Mouse (Mus musculus): Measurements from ENCODE around the gene Wasf2. TPM values are rescaled to one million over a fixed set of nuclear protein-coding genes. Genes with fewer than 3 reads are reported as not detected.

Gene Wasf2
- polyA plus RNA-seq (2015; fragmentation: Nextera tagmentation; extraction: Ambion mirVana) = 140 and 144 TPM in 2 replicates

DNA sequence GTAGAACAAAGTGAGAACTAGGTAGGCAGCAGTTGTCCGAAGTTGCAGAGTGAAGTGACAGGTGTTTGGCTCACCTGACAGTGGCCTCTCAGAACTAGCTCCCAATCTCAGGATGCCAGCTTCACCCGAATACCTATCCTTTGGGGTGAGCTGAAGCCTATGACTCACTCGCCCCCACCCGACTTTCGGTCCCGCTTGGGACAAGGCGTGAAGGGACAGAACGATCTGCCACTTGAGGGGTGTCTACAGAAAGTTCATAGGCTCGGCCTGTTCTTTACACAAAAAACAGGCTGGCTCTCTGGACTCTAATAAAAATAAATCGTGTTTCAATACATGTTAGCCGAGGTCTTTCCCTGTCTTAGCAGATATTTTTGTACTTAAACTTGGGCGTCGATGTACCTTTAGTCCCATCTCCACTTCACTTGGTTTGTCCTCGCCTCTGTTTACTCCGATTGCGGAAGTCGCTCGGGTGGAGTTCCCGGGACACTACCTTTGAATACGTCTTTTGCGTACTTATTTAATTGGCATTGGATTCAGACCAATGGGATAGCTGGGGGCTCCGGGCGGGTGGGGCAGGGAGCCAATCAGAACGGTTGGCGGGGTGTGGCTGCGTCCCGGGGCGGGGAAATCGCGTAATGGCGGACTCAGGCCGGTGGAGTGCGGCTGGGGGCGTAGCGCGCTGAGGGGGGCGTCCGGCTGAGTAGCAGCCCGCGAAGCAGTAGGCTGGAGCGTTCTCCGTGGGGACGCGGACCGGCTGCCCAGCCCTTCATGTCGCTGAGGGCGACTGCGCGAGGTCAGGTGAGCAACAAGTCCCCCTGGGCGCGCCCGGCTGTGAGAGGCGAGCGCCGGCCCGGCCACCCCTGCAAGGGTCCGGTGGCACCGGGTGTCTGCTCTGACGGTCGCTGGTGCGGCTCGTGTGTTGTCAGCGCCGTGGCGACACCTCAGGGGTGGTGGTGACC lies at the start of gene Wasf2:
Wasf2 (plus strand) TSS at position 575 of the 959 bp plus-strand sequence.
- peak within 1 kb of the TSS; percentile 80 for H3K4me3 ChIP-seq (ENCODE audit: low read length)
- peak; percentile 95 for ATAC-seq (ENCODE audit: low read depth)
- WGBS = under 1% methylated on average over 65 of the region's 65 CpGs
- peaks cover 5% of the 10 kb centered on the region for H3K36me3 ChIP-seq (ENCODE audit: control insufficient read depth, insufficient read depth, low read length)
- H3K9me3 ChIP-seq (ENCODE audit: control insufficient read depth, low read length) = no peaks in the 10 kb centered on the region
- H3K4me2 ChIP-seq (ENCODE audit: low read depth, low read length) = peak within 1 kb of the TSS; percentile 72
- H3K27ac ChIP-seq (ENCODE audit: low read length) = peak within 1 kb of the TSS; percentile 95
- peak within 1 kb of the TSS; percentile 98 for H3K9ac ChIP-seq (ENCODE audit: low read length)
- peaks cover 11% of the 10 kb centered on the region for H3K4me1 ChIP-seq (replicated peaks; ENCODE audit: control insufficient read depth, insufficient read depth, low read length)
- no peaks in the 10 kb centered on the region for H3K27me3 ChIP-seq (ENCODE audit: control insufficient read depth, insufficient read depth, low read depth, low read length)

GRCm38 (mm10) chr4:133080862-133081261 lies 49.4 kb upstream of the Wasf2 start:
- no peak overlapping the region for H3K9ac ChIP-seq (ENCODE audit: low read length)
- H3K4me3 ChIP-seq (ENCODE audit: low read length) = no peak overlapping the region
- no peaks in the 10 kb centered on the region for H3K9me3 ChIP-seq (ENCODE audit: control insufficient read depth, low read length)
- H3K27ac ChIP-seq (ENCODE audit: low read length) = no peak overlapping the region
- ATAC-seq (ENCODE audit: low read depth) = no peak
- H3K4me2 ChIP-seq (ENCODE audit: low read depth, low read length) = no peak overlapping the region
- H3K4me1 ChIP-seq (replicated peaks; ENCODE audit: control insufficient read depth, insufficient read depth, low read length) = peaks cover 29% of the 10 kb centered on the region
- H3K27me3 ChIP-seq (ENCODE audit: control insufficient read depth, insufficient read depth, low read depth, low read length) = no peaks in the 10 kb centered on the region
- H3K36me3 ChIP-seq (ENCODE audit: control insufficient read depth, insufficient read depth, low read length) = peaks cover 12% of the 10 kb centered on the region
- 84% methylated on average over 3 of the region's 3 CpGs for WGBS

GRCm38 (mm10) chr4:133082216-133082773 lies 48.0 kb upstream of the Wasf2 start:
- Histone ChIP-seq H3K4me3 (ENCODE audit: low read length) (no peak overlapping the region), H3K36me3 (ENCODE audit: control insufficient read depth, insufficient read depth, low read length) (peaks cover 9% of the 10 kb centered on the region), H3K27ac (ENCODE audit: low read length) (0 out of 2 replicates have a peak overlapping the region, but pooled peaks have one; percentile 1), H3K9me3 (ENCODE audit: control insufficient read depth, low read length) (no peaks in the 10 kb centered on the region), H3K4me1 (replicated peaks; ENCODE audit: control insufficient read depth, insufficient read depth, low read length) (peaks cover 38% of the 10 kb centered on the region), H3K4me2 (ENCODE audit: low read depth, low read length) (no peak overlapping the region), H3K9ac (ENCODE audit: low read length) (no peak overlapping the region), H3K27me3 (ENCODE audit: control insufficient read depth, insufficient read depth, low read depth, low read length) (no peaks in the 10 kb centered on the region)
- 70% methylated on average over 6 of the region's 6 CpGs for WGBS
- no peak for ATAC-seq (ENCODE audit: low read depth)

GRCm38 (mm10) chr4:133083991-133084861 lies 46.1 kb upstream of the Wasf2 start:
- H3K27me3 ChIP-seq (ENCODE audit: control insufficient read depth, insufficient read depth, low read depth, low read length) = no peaks in the 10 kb centered on the region
- peak overlapping the region; percentile 50 for H3K9ac ChIP-seq (ENCODE audit: low read length)
- ATAC-seq (ENCODE audit: low read depth) = peak; percentile 70
- no peaks in the 10 kb centered on the region for H3K9me3 ChIP-seq (ENCODE audit: control insufficient read depth, low read length)
- H3K36me3 ChIP-seq (ENCODE audit: control insufficient read depth, insufficient read depth, low read length) = peaks cover under 1% of the 10 kb centered on the region
- H3K4me1 ChIP-seq (replicated peaks; ENCODE audit: control insufficient read depth, insufficient read depth, low read length) = peaks cover 53% of the 10 kb centered on the region
- peak overlapping the region; percentile 93 for H3K4me2 ChIP-seq (ENCODE audit: low read depth, low read length)
- peak overlapping the region; percentile 91 for H3K27ac ChIP-seq (ENCODE audit: low read length)
- H3K4me3 ChIP-seq (ENCODE audit: low read length) = peak overlapping the region; percentile 46
- 10% methylated on average over 3 of the region's 3 CpGs for WGBS

- WGBS = 3% methylated on average over 34 of the region's 53 CpGs
- peak overlapping the region; percentile 50 for H3K9ac ChIP-seq (ENCODE audit: low read length)
- ATAC-seq (ENCODE audit: low read depth) = peak; percentile 28
- peak overlapping the region; percentile 93 for H3K4me2 ChIP-seq (ENCODE audit: low read depth, low read length)
- H3K9me3 ChIP-seq (ENCODE audit: control insufficient read depth, low read length) = no peaks in the 10 kb centered on the region
- peak overlapping the region; percentile 46 for H3K4me3 ChIP-seq (ENCODE audit: low read length)
- H3K36me3 ChIP-seq (ENCODE audit: control insufficient read depth, insufficient read depth, low read length) = no peaks in the 10 kb centered on the region; the same call in 1 of the 2 replicates
- H3K27me3 ChIP-seq (ENCODE audit: control insufficient read depth, insufficient read depth, low read depth, low read length) = no peaks in the 10 kb centered on the region
- peak overlapping the region; percentile 91 for H3K27ac ChIP-seq (ENCODE audit: low read length)
- peaks cover 62% of the 10 kb centered on the region for H3K4me1 ChIP-seq (replicated peaks; ENCODE audit: control insufficient read depth, insufficient read depth, low read length)
Observed at GRCm38 (mm10) chr4:133085011-133085782, 45.1 kb upstream of the Wasf2 start.

- no peaks in the 10 kb centered on the region for H3K36me3 ChIP-seq (ENCODE audit: control insufficient read depth, insufficient read depth, low read length)
- peaks cover 69% of the 10 kb centered on the region for H3K4me1 ChIP-seq (replicated peaks; ENCODE audit: control insufficient read depth, insufficient read depth, low read length)
- peak overlapping the region; percentile 93 for H3K4me2 ChIP-seq (ENCODE audit: low read depth, low read length)
- 10% methylated on average over 12 of the region's 12 CpGs for WGBS
- peak; percentile 20; the same call in 1 of the 2 replicates for ATAC-seq (ENCODE audit: low read depth)
- H3K27ac ChIP-seq (ENCODE audit: low read length) = peak overlapping the region; percentile 91
- H3K4me3 ChIP-seq (ENCODE audit: low read length) = peak overlapping the region; percentile 46
- peak overlapping the region; percentile 50; the same call in 1 of the 2 replicates for H3K9ac ChIP-seq (ENCODE audit: low read length)
- H3K9me3 ChIP-seq (ENCODE audit: control insufficient read depth, low read length) = no peaks in the 10 kb centered on the region
- no peaks in the 10 kb centered on the region for H3K27me3 ChIP-seq (ENCODE audit: control insufficient read depth, insufficient read depth, low read depth, low read length)
Observed at GRCm38 (mm10) chr4:133085783-133086342, 44.4 kb upstream of the Wasf2 start.

GRCm38 (mm10) chr4:133087177-133087714 lies 43.1 kb upstream of the Wasf2 start:
- no peak for ATAC-seq (ENCODE audit: low read depth)
- peaks cover 82% of the 10 kb centered on the region for H3K4me1 ChIP-seq (replicated peaks; ENCODE audit: control insufficient read depth, insufficient read depth, low read length)
- H3K9ac ChIP-seq (ENCODE audit: low read length) = peak overlapping the region; percentile 40; the same call in 1 of the 2 replicates
- 73% methylated on average over 6 of the region's 6 CpGs for WGBS
- no peaks in the 10 kb centered on the region for H3K27me3 ChIP-seq (ENCODE audit: control insufficient read depth, insufficient read depth, low read depth, low read length)
- no peak overlapping the region for H3K4me3 ChIP-seq (ENCODE audit: low read length)
- H3K9me3 ChIP-seq (ENCODE audit: control insufficient read depth, low read length) = no peaks in the 10 kb centered on the region
- no peaks in the 10 kb centered on the region for H3K36me3 ChIP-seq (ENCODE audit: control insufficient read depth, insufficient read depth, low read length)
- H3K27ac ChIP-seq (ENCODE audit: low read length) = peak overlapping the region; percentile 91
- H3K4me2 ChIP-seq (ENCODE audit: low read depth, low read length) = no peak overlapping the region

- Histone ChIP-seq H3K4me2 (ENCODE audit: low read depth, low read length) (no peak overlapping the region), H3K4me3 (ENCODE audit: low read length) (no peak overlapping the region), H3K9me3 (ENCODE audit: control insufficient read depth, low read length) (no peaks in the 10 kb centered on the region), H3K4me1 (replicated peaks; ENCODE audit: control insufficient read depth, insufficient read depth, low read length) (peaks cover 88% of the 10 kb centered on the region), H3K36me3 (ENCODE audit: control insufficient read depth, insufficient read depth, low read length) (no peaks in the 10 kb centered on the region), H3K9ac (ENCODE audit: low read length) (peak overlapping the region; percentile 17; the same call in 1 of the 2 replicates), H3K27ac (ENCODE audit: low read length) (peak overlapping the region; percentile 91), H3K27me3 (ENCODE audit: control insufficient read depth, insufficient read depth, low read depth, low read length) (no peaks in the 10 kb centered on the region)
- ATAC-seq (ENCODE audit: low read depth) = peak; percentile 19
- WGBS = 11% methylated on average over 8 of the region's 8 CpGs
Observed at GRCm38 (mm10) chr4:133087835-133088234, 42.5 kb upstream of the Wasf2 start.
